Mouse (Mus musculus) neural tube, embryonic 14.5 days (tissue): ENCODE measurements around the gene Tmem62. TPM values are rescaled to one million over a fixed set of nuclear protein-coding genes. Genes with fewer than 3 reads are reported as not detected.
"Not testable (repeated sequence)": the region's sequence is repeated elsewhere in the genome, so short reads cannot be mapped to it uniquely, and the experiment has no call there.

Experiments
- ATAC-seq: fragments of 200-750 bp; cut with Nextera tagmentation; 2 replicates; pipeline ENCODE4 v1.8.0; 2017; ENCODE audit warnings: low read depth, mild to moderate bottlenecking, moderate TSS enrichment, moderate library complexity
- H3K27ac ChIP-seq: fragments of 300-500 bp; sonication (generic); 2 replicates; pipeline ENCODE4 v1.5.1; 2014; ENCODE audit warnings: low read depth, mild to moderate bottlenecking, control low read depth, low read length, moderate library complexity, mixed read lengths
- H3K27me3 ChIP-seq: fragments of 300-500 bp; sonication (generic); 2 replicates; pipeline ENCODE4 v1.6.1; 2014; ENCODE audit warnings: low read length; ENCODE audit not compliant: control insufficient read depth, insufficient read depth
- H3K36me3 ChIP-seq: fragments of 300-500 bp; sonication (generic); 2 replicates; pipeline ENCODE4 v1.6.1; 2014; ENCODE audit warnings: low read length, mixed read lengths; ENCODE audit not compliant: control insufficient read depth, insufficient read depth
- H3K4me1 ChIP-seq: fragments of 300-500 bp; sonication (generic); 2 replicates; pipeline ENCODE4 v1.6.1; 2014; ENCODE audit warnings: low read length; ENCODE audit not compliant: control insufficient read depth, insufficient read depth
- H3K4me2 ChIP-seq: fragments of 300-500 bp; sonication (generic); 2 replicates; pipeline ENCODE4 v1.6.1; 2014; ENCODE audit warnings: mild to moderate bottlenecking, low read depth, low read length, control low read depth
- H3K4me3 ChIP-seq: fragments of 300-500 bp; sonication (generic); 2 replicates; pipeline ENCODE4 v1.5.1; 2014; ENCODE audit warnings: low read depth, low read length, control low read depth, mixed read lengths
- H3K9ac ChIP-seq: fragments of 300-500 bp; sonication (generic); replicated peaks from 2 replicates; pipeline ENCODE4 v1.6.1; 2014; ENCODE audit warnings: low read depth, mild to moderate bottlenecking, control low read depth, low read length, mixed read lengths
- H3K9me3 ChIP-seq: fragments of 300-500 bp; sonication (generic); 2 replicates; pipeline ENCODE4 v1.6.1; 2016; ENCODE audit warnings: low read length; ENCODE audit not compliant: control insufficient read depth
- WGBS: fragments of 180-500 bp; shearing (Covaris S2); extraction: QIAGEN DNeasy Blood & Tissue Kit; methylation state at CpG from one replicate; pipeline ENCODE4 v1.1.7; 2014; 5-methylcytosine and 5-hydroxymethylcytosine counted together
- polyA plus RNA-seq: library from polyadenylated mRNA; unstranded; fragments of >200 nt; fragmentation: Nextera tagmentation; extraction: Ambion mirVana; gene quantifications from 2 replicates; pipeline ENCODE4 v1.2.1, GENCODE M21; 2014

Tmem62 gene
- polyA plus RNA-seq, 1 experiment from 2014 or later = 22.1 TPM

DNA sequence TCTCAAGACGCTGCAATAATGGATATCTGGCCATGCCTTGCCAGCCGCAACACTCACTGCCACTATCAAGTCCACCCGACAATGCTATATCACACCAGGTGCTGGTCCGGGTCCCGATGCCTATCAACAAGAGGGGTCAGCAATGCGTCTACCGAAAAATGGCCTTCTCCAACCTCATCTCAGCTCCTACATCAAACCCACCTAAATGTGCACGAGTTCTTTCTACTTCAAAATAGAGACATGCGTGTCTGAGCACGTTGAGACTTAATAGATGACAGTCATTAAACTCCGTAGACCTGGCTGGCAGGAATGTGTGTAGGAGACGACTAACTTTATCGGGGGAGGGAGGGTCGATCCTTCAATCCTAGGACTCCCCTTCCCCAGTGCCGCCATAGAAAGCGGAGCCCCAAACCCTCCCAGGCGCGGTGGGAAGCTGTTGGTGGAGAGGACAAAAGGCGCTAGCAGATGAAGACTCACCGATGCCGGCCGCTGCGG is 6.7 kb upstream of the Tmem62 start:
- Histone ChIP-seq H3K27ac (peak overlapping the region; percentile 80), H3K9me3 (no peaks in the 10 kb centered on the region), H3K4me3 (peak overlapping the region; percentile 71), H3K27me3 (no peaks in the 10 kb centered on the region), H3K4me2 (peak overlapping the region; percentile 93), H3K4me1 (peaks cover 12% of the 10 kb centered on the region), H3K36me3 (no peaks in the 10 kb centered on the region), H3K9ac (peak overlapping the region; percentile 85)
- peak; percentile 77 for ATAC-seq
- under 1% methylated on average over 23 of the region's 23 CpGs for WGBS

DNA sequence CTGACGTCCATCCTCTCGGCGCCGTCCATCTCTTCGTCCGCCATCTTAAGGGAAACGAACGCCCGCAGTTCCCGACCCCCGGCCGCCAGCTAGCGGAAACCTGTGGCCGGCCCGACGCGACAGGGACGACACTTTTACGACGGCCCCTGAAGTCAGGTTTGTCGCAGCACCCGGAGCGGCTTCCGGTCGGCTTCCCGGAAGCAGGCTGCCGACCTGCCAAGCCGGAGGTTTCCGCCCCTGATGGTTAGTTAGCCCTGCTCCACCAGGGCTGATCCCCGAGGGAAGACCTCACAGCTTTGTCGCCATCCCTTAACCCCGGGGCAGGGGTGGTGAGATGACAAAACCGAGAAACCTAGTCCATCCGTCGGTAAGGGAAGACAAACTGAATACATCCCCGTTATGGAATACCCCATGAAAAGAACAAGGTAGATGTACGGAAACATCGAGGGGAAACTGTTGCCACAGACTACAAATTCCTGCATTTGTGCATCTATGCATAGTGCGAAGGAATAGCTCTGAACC is 6.2 kb upstream of the Tmem62 start, which contains the start of gene Ubr1:
Gene Ubr1 (minus strand): TSS at position 157 of the 522 bp plus-strand sequence.
- Histone ChIP-seq H3K27ac (peak within 1 kb of the TSS; percentile 80), H3K4me3 (peak within 1 kb of the TSS; percentile 71), H3K9me3 (no peaks in the 10 kb centered on the region), H3K4me2 (peak within 1 kb of the TSS; percentile 93), H3K9ac (peak within 1 kb of the TSS; percentile 85), H3K36me3 (no peaks in the 10 kb centered on the region), H3K27me3 (no peaks in the 10 kb centered on the region), H3K4me1 (peaks cover 12% of the 10 kb centered on the region)
- under 1% methylated on average over 39 of the region's 39 CpGs for WGBS
- ATAC-seq = peak; percentile 89

DNA sequence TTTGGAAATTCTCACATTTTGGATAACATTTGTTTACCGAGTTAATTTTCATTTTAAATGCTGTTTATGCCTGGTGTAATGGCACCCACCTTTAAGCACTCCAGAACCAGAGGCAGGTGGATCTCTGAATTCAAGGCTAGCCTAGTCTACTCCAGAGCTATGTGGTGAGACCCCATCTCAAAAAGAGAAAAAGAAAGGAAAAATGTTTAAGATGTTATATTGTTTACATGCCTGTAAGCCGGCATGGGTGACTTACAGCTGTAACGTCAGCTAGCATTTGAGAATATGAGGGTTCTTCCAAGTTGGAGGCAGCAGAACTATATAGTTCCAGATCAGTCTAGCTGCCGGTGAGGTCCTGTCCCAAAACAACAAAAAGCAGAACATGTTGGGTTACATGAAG is 5.1 kb upstream of the Tmem62 start:
- Histone ChIP-seq H3K4me2 (no peak overlapping the region), H3K4me3 (no peak overlapping the region)

DNA sequence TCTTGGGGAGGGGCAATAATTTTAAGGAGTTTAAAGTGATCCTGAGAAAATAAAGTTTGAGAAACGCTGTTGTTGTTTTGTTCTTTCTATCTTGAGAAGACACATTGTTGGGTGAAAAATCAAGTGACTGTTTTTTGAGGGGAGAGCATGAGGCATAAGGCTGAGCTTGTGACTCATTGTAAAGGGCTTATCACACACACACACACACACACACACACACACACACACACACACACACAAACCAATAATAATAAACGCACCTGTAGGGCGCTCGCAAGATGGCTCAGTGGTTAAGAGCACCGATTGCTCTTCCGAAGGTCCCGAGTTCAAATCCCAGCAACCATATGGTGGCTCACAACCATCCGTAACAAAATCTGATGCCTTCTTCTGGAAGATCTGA is 4.6 kb upstream of the Tmem62 start:
- H3K4me3 ChIP-seq, ATAC-seq, H3K4me2 ChIP-seq, H3K9ac ChIP-seq, H3K36me3 ChIP-seq, H3K9me3 ChIP-seq, H3K27ac ChIP-seq, H3K27me3 ChIP-seq: not testable (repeated sequence)
- H3K4me1 ChIP-seq = peaks cover 12% of the 10 kb centered on the region
- 99% methylated on average over 8 of the region's 8 CpGs for WGBS

More for the DNA sequence above, 5.1 kb upstream of the Tmem62 start:
- Histone ChIP-seq H3K4me1 (peaks cover 12% of the 10 kb centered on the region), H3K36me3 (no peaks in the 10 kb centered on the region), H3K9me3 (no peaks in the 10 kb centered on the region), H3K27ac (no peak overlapping the region), H3K27me3 (no peaks in the 10 kb centered on the region), H3K9ac (no peak overlapping the region)
- no peak for ATAC-seq
- WGBS = 89% methylated on average over 4 of the region's 4 CpGs

DNA sequence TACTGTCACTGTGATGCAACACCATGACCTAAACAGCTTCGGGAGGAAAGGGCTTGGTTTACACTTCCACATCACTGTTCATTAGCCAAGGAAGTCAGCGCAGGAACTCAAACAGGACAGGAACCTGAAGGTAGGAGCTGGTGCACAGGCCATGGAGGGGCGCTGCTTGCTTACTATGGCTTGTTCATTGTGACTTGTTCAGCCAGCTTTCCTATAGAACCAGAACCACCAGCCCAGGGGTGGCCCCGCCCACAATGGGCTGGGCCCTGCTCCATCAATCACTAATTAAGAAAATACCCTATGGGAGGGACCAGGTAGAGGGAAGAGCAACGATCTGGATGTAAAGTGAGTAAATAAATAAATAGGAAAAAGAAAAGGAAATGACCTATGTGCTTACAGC is 3.9 kb upstream of the Tmem62 start:
- Histone ChIP-seq H3K27me3 (no peaks in the 10 kb centered on the region), H3K4me2 (no peak overlapping the region), H3K9me3 (no peaks in the 10 kb centered on the region), H3K4me1 (peaks cover 17% of the 10 kb centered on the region), H3K36me3 (no peaks in the 10 kb centered on the region), H3K27ac (no peak overlapping the region), H3K9ac (no peak overlapping the region), H3K4me3 (no peak overlapping the region)
- ATAC-seq = no peak
- 18% methylated on average over 5 of the region's 5 CpGs for WGBS

DNA sequence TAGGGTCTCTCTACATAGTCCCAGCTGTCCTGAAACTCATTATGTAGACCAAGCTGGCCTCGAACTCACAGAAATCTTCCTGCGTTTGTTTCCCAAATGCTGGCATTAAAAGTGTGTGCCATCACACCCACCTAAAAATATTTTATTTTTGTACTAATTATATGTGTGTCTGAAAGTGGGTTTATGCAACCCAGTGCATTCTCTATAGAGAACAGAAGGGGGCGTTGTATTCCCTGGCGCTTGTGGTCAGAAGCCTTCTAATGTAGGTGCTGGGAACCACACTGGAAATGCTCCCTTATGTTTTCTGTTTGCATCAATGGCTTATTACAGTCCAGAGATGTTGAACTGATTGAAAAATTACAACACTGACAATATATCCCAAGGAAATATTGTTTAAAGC is 509 bp upstream of the Tmem62 start:
- Histone ChIP-seq H3K9me3 (no peaks in the 10 kb centered on the region), H3K36me3 (no peaks in the 10 kb centered on the region), H3K27me3 (no peaks in the 10 kb centered on the region), H3K4me1 (peaks cover 5% of the 10 kb centered on the region; the same call in 1 of the 2 replicates), H3K4me2 (peak overlapping the region; percentile 82; the same call in 1 of the 2 replicates), H3K27ac (no peak overlapping the region), H3K9ac (no peak overlapping the region), H3K4me3 (peak overlapping the region; percentile 79; the same call in 1 of the 2 replicates)
- 53% methylated on average over 4 of the region's 4 CpGs for WGBS
- ATAC-seq = no peak

DNA sequence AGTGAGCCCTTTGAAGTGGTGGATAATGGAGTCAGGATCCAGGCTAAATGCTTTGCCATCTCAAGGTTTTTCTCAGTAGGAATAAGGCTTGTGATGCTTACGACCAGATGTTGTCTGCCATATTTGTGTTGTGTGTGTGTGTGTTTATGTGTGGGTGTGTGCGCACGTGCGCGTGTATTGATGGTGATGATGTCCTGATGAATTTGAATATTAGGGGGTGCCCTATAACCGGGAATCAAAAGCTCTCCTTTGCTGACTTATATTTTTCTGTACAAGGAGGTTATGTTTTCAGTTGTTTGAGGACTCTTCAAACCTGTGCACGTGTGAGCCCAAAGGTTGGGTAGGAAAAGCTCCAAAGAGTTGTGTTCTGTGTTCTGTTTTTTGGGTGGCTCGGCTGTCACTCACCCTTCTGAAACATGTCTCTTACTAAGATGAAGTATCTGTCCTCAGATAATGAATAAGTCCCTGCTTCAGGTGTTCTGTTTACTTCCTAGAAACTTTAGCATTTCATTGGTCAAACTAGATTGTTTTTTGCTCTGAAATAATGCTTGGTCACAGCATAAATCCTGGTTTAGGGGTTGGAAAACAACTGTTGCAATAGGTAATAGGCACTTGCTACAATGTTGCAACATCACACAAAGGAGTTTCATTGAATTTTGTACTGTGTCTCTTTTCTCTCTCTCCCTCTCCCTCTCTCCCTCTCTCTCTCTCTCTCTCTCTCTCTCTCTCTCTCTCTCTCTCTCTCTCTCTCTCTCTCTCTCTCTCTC is 1.3 kb downstream of the Tmem62 start:
- Histone ChIP-seq H3K4me1 (peaks cover 5% of the 10 kb centered on the region; the same call in 1 of the 2 replicates), H3K27me3 (no peaks in the 10 kb centered on the region), H3K36me3 (no peaks in the 10 kb centered on the region), H3K4me3 (peak overlapping the region; percentile 79), H3K9me3 (no peaks in the 10 kb centered on the region), H3K9ac (peak overlapping the region; percentile 85), H3K4me2 (peak overlapping the region; percentile 82), H3K27ac (peak overlapping the region; percentile 89)
- WGBS = 78% methylated on average over 8 of the region's 8 CpGs
- 0 out of 2 replicates have a peak, but pooled peaks have one; percentile 2 for ATAC-seq

DNA sequence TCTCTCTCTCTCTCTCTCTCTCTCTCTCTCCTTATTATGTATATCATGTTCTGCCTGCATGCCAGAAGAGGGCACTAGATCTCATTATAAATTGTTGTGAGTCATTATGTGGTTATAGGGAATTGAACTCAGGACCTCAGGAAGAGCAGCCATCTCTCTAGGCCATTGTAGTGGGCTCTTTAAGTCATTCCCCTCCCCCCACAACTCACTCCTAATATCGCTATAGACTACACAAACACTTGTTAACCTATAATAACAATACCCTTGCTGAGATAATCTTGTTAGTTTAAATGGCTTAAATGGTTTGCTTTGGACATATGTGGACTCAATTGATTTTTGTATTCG is 1.8 kb downstream of the Tmem62 start:
- Histone ChIP-seq H3K27me3 (no peaks in the 10 kb centered on the region), H3K9me3 (no peaks in the 10 kb centered on the region), H3K27ac (no peak overlapping the region), H3K4me2 (no peak overlapping the region), H3K4me1 (peaks cover 5% of the 10 kb centered on the region; the same call in 1 of the 2 replicates), H3K9ac (no peak overlapping the region), H3K4me3 (no peak overlapping the region), H3K36me3 (no peaks in the 10 kb centered on the region)
- ATAC-seq = no peak
- WGBS = 55% methylated on average over 2 of the region's 2 CpGs

DNA sequence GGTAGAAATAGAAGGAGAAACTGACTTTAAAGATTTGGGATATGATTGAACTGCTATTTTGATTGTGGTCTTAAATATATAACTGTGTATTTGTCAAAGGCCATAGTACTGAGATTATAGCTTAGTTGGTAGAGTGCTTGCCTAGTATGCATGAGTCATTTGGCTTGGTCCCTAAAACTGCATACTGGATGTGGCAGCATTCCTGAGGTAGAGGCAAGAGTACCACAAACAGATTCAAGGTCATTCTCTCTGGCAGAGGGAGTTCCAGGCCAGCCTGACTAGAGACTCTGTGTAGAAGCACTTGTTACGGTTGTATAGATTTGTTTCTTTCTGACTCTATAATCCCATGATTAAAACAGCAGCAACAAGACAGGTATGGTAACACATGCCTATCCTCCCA is 3.0 kb downstream of the Tmem62 start:
- ATAC-seq = no peak
- Histone ChIP-seq H3K27ac (no peak overlapping the region), H3K4me1 (peaks cover 5% of the 10 kb centered on the region; the same call in 1 of the 2 replicates), H3K9ac (no peak overlapping the region), H3K36me3 (0 out of 2 replicates have a peak, but pooled peaks cover 3% of the 10 kb centered on the region), H3K9me3 (no peaks in the 10 kb centered on the region), H3K4me3 (no peak overlapping the region), H3K4me2 (no peak overlapping the region), H3K27me3 (no peaks in the 10 kb centered on the region)
- 95% methylated on average over 1 of the region's 1 CpGs for WGBS
